Mouse (Mus musculus): ENCODE data around the gene Polr2g. TPM values are rescaled to one million over a fixed set of nuclear protein-coding genes. Genes with fewer than 3 reads are reported as not detected.

Gene Polr2g
- 35.0 TPM for polyA plus RNA-seq (2014; fragmentation: Illumina TruSeq; extraction: RNeasy Lipid Tissue Mini Kit (QIAGEN cat#74804); ENCODE audit: low read depth, low replicate concordance)

DNA sequence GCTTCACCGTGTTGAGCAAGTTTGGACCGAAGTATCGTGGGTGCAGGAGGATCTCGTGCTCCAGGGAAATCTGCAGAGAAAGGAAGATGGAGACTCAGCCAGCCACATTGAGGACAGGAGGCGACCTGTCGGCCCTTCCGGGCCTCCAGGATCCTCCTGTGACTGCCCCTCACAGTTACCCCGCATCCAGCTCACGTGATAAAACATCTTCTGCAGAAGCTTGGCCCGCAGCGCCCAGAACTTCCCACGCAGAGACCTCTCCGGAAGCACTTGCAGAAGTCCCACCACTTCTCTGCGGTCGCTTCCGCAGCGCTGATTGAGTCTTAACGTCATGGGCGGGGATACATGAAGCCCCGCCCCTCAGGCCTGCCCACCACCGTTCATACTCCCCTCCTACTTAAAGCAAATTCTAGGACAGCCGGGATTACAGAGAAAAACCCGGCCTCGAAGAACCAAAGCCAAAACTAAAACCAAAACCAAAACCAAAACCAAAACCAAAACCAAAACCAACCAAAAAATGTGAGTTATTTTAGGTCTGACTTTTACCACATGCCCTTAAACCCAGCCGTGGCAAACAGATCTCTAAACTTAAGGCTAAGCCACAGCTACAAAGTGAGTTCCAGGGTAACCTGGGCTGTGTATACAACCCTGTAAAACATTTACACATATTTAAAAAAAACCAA, at the start of gene Polr2g:
Polr2g (minus strand) TSS at position 314 of the 683 bp plus-strand sequence.

DNA sequence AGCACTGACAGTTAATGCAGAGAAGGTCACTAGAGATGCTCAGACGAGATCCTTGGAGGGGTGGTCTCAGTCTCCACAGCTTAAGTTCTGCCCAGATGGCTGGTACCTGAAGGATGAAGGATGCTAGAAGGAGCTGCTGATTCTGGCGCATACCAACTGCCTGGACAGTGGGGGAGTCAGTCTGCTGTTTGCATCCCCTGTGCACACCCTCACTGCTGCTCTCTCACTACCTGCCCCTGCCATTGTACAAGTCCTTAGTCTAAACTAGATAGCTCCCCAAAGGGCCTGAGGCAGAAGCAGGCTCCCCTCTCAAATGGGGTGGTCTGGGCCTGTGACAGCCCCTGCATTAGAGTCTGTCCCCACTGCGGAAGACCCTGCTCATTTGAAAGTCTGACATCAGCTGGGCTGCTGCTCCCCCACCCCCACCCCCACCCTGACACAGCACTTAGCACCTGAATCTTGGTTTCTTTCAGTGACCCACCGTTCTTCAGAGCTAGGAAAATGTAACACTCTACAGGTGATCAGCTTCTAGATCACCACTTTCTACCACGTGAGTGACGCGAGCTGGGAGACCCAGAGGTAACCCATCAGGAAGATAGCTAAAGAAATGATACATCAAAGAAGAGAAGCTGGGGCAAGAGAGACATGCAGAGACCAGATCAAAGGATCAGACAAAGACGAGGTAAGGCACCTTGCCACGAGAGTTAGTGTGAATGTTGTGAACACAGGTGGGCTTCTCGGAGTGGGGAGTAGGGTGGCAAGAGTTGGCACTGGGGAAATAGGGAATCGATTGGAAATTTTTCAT, 40.9 kb upstream of the Polr2g start, which contains the start of gene Gng3:
Gng3 (minus strand) TSS at position 92 of the 805 bp plus-strand sequence.

DNA sequence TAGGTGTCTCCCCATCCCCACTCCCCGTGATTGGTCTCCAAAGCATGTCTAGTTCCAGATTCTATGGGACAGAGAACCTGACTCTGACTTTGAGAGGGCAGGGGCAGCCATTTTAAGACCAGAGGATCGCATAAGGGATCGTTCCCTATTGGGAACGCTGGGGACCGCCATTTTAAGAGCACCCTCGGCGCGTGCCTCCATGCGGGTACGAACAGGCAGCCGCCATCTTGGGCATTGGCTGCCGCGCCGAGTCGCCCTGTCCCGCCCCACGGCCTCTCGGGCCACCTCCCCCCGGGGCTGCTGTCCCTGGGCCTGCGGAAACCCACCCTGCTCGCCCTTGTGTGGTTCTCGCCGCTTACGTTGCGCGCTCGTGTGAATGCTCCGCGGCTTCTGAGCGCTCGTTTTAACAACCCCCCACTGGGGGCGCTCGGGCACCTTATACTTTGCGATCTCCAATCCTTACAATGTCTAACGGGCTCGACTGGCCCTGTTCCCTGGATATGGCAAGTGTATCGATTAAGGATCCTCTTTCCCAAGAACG, 38.9 kb upstream of the Polr2g start, which contains the start of gene Bscl2:
Bscl2 (plus strand) TSS at position 217 of the 541 bp plus-strand sequence.

DNA sequence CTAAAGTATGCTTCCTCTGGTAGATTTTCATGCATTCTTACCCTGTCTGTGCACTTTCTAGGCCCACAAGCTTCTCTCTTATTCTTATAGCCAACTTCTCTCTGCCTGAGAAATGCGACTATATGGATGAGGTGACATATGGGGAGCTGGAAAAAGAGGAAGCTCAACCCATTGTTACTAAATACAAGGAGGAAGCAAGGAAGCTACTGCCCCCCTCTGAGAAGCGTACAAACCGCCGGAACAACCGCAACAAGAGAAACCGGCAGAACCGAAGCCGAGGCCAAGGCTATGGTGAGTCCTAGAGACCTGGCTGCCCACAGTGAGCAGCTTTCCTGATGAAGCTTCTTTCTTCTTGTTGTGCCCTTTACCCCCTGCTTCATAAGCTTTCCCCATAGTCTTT, 31.3 kb upstream of the Polr2g start, which contains the start of gene AC129217.1:
AC129217.1 (plus strand) TSS at position 114 of the 400 bp plus-strand sequence.

DNA sequence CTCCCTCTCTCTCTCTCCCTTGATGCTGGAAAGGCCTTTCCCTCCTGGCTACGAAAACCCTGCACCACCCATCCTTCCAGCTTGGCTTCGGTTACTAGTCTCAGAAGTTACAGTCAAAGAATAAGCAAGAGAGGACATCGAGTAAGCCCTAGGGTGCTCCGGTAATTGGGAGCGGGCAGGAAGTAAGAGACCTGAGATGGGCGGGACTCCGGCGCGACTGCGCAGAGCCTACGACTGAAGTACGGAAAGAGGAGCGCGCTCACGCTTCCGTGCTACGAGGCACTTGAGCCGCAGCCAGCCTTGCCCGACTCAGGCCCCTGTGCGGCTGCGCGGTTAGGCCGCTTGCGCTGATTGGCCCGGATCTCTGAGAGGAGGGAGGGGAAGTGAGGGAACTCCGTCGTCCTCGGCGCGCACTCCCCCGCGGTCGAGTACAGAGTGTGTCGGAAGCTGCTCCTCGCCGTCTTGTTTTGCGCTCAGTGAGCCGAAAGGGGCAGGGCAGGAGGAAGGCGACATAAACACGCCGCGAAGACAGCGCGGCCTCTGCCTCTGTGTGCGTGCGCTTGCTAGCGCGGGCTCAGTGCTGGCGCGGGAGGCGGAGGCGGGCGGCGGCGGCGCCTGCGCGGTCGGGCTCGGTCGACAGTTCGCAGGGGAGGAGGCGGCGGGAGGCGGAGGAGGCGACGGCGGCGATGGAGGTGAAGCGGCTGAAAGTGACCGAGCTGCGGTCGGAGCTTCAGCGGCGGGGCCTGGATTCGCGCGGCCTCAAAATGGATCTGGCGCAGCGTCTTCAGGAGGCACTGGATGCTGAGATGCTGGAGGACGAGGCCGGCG, 21.4 kb upstream of the Polr2g start, which contains the start of gene Hnrnpul2:
Hnrnpul2 (plus strand) TSS at position 415 of the 828 bp plus-strand sequence.

DNA sequence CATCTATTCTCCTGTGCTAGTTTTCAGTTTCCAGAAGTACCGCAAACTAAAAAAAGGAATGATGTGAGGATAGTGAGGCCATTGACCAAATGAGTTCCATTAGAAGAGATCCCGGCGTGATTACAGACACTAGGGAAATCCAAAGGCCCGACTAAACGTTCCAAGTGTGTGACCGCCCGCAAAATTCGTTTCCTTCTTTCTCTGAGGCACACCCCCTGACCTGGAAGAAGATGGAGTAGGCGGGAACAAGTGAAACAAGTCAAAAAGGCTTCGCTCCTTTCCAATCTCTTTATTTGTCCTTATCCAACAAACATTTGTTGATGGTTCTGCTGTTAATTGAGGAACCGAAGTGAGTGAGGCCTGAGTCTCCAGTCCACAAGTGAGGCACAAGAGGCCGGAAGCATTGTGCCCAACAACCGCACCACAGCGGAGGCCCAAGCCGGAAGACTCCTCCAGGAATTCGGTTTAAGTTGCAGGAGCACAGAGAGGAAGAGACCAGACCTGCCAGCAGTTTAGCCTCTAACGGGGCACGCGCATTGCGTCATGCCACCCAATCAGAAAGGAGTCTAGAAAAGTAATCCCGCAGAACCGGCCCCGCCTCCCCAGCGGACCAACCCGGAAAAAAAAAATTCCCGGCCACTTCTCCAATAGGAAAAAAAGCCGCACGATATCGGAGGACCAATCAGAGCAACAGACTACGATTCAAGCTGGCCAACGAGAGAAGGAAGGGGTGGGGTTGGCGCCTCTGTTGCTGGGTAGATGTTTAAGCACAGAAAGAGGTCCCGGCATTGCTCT, 20.6 kb upstream of the Polr2g start, which contains the start of gene Ttc9c:
Ttc9c (minus strand) TSS at position 533 of the 795 bp plus-strand sequence.

DNA sequence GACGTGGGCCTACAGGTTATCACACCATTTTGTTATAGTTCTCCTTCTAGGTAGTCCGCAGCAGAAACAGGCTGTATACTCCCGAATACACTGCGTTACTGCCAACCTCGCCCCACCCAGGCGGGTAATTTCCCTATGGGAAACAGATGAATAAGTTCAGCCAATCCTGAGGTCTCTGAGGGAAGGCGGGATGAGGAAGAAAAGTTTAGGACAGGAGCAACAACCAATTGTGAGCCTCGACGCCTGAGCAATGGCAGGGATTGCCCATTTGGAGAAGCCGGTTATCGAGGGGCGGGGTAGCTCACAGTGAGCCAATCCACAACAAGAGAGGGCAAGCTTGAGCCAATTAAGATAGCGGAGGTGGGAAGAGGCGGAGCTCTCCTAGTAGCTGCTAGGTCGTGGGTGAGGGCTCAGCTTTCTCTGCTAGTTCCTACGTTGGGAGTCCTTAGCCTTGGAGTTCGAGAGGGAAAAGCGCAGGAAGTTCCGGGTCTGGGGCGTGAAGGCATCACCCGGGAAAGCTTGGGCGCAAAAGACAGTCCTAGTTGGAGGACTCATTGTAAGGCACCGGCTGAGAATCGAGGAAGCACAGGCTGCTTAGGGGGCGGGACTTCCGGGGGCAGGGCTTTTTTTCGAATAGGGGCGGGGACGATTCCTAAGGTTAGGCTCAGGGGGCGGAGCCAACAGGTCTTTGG, 3.9 kb upstream of the Polr2g start, which contains the start of gene Zbtb3:
Zbtb3 (plus strand) TSS at position 426 of the 692 bp plus-strand sequence.

DNA sequence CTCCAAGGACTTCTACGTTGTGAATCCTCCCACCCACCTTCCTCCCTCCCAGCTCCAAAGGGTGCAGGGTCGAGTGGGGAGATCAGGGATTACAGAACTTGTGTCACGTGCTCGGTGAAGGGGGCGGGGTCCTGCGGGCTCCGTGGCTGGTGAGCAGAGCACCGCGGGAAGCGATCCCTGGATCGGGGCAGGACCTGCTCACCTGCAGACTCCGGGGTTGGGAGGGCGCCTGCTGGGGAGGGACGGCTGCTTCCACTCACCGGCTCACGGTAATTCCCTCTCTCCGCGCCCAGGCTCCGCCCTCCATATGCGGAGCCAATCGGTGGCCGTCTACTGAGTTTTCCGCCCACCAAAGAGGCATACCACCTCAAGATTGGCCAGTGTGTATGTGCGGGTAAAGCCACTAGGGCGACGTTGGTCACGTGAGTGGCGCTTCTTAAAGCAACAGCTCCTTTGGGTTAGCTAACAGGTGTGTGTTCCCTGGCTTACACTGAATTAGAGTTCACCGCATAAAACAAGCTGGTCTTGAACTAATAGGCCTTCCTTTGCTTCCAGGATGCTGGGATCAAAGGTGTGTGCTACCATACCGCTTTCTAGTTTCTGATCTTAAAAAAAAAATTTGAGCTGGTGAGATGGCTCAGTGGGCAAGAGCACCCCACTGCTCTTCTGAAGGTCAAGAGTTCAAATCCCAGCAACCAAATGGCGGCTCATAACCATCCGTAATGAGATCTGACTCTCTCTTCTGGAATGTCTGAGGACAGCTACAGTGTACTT, 12.2 kb downstream of the Polr2g start, which contains the start of gene Taf6l:
Taf6l (minus strand) TSS at position 410 of the 774 bp plus-strand sequence.

DNA sequence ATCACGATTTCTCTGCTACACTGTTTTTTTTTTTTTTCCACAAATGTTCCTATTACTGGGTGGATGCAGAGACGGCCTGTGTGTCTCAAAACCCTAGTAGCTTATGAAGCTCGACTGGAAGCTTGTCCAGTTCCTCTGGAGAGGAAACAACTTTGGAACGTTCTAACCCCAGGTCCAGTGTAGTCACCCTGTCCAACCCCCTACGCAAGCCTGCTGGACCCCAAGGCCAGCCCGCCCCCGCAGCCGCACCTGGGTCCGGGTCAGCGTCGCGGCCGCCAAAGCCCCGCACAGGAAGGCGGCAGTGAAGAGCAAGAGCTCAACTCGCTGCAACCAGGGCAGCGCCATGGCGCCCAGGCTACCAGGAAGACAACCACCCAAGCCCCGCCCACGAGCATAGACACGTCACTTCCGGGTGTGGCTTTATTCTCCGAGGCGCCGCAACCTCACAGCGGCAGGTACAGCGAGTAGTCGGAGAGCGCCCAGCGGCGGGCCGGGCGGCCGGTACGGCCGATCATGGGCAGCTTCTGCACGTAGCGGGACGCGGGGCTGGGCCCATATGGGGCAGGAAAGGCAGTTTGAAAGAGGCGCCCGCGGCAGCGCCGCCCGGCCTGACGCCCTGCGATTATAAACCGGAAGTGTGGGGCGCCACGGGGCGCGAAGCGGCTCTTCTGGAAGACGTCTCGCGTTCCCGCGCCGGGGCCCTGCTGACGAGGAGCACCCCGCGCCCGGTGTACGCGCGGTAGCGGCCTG, 24.1 kb downstream of the Polr2g start, which contains the start of gene Tmem179b:
Tmem179b (minus strand) TSS at position 382 of the 750 bp plus-strand sequence.

DNA sequence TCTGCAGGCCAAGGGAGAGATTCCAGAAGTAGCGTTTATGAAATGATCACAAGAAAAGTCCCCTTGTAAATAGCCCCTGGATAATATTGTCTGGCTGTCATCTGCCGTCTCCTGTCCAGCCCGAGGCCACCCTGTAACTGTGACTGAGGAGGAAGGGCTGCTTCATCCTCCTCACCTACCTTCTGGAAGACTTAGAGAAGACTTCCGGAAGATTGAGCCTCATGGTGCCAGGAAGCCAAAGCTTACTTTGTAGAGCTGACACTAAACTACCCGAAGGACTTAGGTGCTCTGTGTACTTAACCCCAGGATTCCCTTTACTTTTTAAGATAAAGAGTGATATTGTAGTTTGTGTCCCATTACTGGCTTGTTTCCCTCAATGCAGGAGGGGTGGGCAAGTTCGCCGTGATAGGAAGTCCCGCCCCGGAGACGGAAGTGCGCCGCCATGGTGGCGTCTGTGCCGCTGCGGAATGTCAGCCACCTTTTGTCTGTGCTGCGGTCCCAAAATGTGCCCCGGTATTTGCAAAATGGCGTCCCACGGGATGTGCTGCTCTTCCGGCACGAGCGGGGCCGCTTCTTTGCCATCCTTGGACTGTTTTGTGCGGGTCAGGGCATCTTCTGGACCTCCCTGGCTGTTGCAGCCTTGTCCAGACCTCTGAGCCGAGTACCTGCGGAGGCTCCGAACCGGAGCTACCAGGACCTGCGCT, 27.7 kb downstream of the Polr2g start, which contains the start of gene Tmem223:
Tmem223 (plus strand) TSS at position 430 of the 704 bp plus-strand sequence.

DNA sequence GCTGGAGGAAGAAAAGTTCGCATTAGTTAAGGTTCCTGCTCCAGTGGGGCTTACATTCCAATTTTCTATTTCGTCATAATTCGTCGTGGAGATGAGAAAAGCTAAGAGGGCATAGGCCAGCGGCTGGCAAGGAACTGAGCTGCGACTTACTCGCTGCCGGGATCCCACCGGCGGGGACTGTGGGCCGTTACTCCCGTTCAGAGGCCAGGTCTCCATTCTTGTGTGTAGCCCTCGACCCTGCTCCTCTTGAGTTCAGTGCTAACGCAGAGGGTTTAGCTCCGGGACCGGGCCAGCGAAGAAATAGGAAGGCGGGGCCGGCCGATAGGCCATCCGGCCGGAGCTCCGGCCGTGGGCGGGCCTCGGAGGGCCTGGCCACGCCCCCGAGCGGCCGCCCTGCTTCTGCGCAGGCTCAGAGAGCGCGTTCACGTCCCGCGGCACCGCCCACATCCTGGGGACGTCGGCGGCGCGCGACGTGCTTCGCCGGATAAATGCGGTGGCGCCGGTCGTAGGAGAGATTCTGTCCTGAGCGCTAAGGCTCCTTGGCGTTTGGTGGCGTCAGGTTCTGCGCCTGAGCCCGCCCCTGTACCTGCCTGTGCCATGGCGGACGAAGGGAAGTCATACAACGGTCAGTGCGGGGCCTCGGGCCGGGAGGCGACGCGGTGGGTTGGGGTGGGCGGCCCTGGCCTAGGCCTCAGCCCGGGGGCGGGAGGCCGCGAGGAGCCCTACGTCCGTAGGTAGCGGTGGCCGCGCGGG, 41.6 kb downstream of the Polr2g start, which contains the start of gene Nxf1:
Nxf1 (plus strand) TSS at position 439 of the 753 bp plus-strand sequence.

Other genes starting within 250 kb of the Polr2g start
- not detected for gene Slc22a8, start 207.3 kb downstream of the Polr2g start, polyA plus RNA-seq (2014; fragmentation: Illumina TruSeq; extraction: RNeasy Lipid Tissue Mini Kit (QIAGEN cat#74804); ENCODE audit: low read depth, low replicate concordance)
- gene Slc22a6, start 180.5 kb downstream of the Polr2g start, polyA plus RNA-seq (2014; fragmentation: Illumina TruSeq; extraction: RNeasy Lipid Tissue Mini Kit (QIAGEN cat#74804); ENCODE audit: low read depth, low replicate concordance): not detected
- gene Chrm1, start 134.8 kb downstream of the Polr2g start, polyA plus RNA-seq (2014; fragmentation: Illumina TruSeq; extraction: RNeasy Lipid Tissue Mini Kit (QIAGEN cat#74804); ENCODE audit: low read depth, low replicate concordance): 0.79 TPM
- 38.6 TPM for gene Slc3a2, start 75.2 kb downstream of the Polr2g start, polyA plus RNA-seq (2014; fragmentation: Illumina TruSeq; extraction: RNeasy Lipid Tissue Mini Kit (QIAGEN cat#74804); ENCODE audit: low read depth, low replicate concordance)
- gene Wdr74, start 62.8 kb downstream of the Polr2g start, polyA plus RNA-seq (2014; fragmentation: Illumina TruSeq; extraction: RNeasy Lipid Tissue Mini Kit (QIAGEN cat#74804); ENCODE audit: low read depth, low replicate concordance): 12.7 TPM
- not detected for gene 1700092M07Rik, start 57.9 kb downstream of the Polr2g start, polyA plus RNA-seq (2014; fragmentation: Illumina TruSeq; extraction: RNeasy Lipid Tissue Mini Kit (QIAGEN cat#74804); ENCODE audit: low read depth, low replicate concordance)
- 112 TPM for gene Stx5a, start 57.2 kb downstream of the Polr2g start, polyA plus RNA-seq (2014; fragmentation: Illumina TruSeq; extraction: RNeasy Lipid Tissue Mini Kit (QIAGEN cat#74804); ENCODE audit: low read depth, low replicate concordance)
- 92.5 TPM for gene Nxf1, start 41.5 kb downstream of the Polr2g start, polyA plus RNA-seq (2014; fragmentation: Illumina TruSeq; extraction: RNeasy Lipid Tissue Mini Kit (QIAGEN cat#74804); ENCODE audit: low read depth, low replicate concordance)
- gene Tmem223, start 27.6 kb downstream of the Polr2g start, polyA plus RNA-seq (2014; fragmentation: Illumina TruSeq; extraction: RNeasy Lipid Tissue Mini Kit (QIAGEN cat#74804); ENCODE audit: low read depth, low replicate concordance): 17.2 TPM
- gene Tmem179b, start 24.1 kb downstream of the Polr2g start, polyA plus RNA-seq (2014; fragmentation: Illumina TruSeq; extraction: RNeasy Lipid Tissue Mini Kit (QIAGEN cat#74804); ENCODE audit: low read depth, low replicate concordance): 30.6 TPM
- gene Taf6l, start 12.2 kb downstream of the Polr2g start, polyA plus RNA-seq (2014; fragmentation: Illumina TruSeq; extraction: RNeasy Lipid Tissue Mini Kit (QIAGEN cat#74804); ENCODE audit: low read depth, low replicate concordance): not detected
- gene Zbtb3, start 4.0 kb upstream of the Polr2g start, polyA plus RNA-seq (2014; fragmentation: Illumina TruSeq; extraction: RNeasy Lipid Tissue Mini Kit (QIAGEN cat#74804); ENCODE audit: low read depth, low replicate concordance): not detected
- 112 TPM for gene Ttc9c, start 20.8 kb upstream of the Polr2g start, polyA plus RNA-seq (2014; fragmentation: Illumina TruSeq; extraction: RNeasy Lipid Tissue Mini Kit (QIAGEN cat#74804); ENCODE audit: low read depth, low replicate concordance)
- 195 TPM for gene Hnrnpul2, start 21.4 kb upstream of the Polr2g start, polyA plus RNA-seq (2014; fragmentation: Illumina TruSeq; extraction: RNeasy Lipid Tissue Mini Kit (QIAGEN cat#74804); ENCODE audit: low read depth, low replicate concordance)
- gene AC129217.1, start 31.2 kb upstream of the Polr2g start, polyA plus RNA-seq (2014; fragmentation: Illumina TruSeq; extraction: RNeasy Lipid Tissue Mini Kit (QIAGEN cat#74804); ENCODE audit: low read depth, low replicate concordance): not detected
- 8.5 TPM for gene Bscl2, start 38.9 kb upstream of the Polr2g start, polyA plus RNA-seq (2014; fragmentation: Illumina TruSeq; extraction: RNeasy Lipid Tissue Mini Kit (QIAGEN cat#74804); ENCODE audit: low read depth, low replicate concordance)
- gene Gng3, start 40.6 kb upstream of the Polr2g start, polyA plus RNA-seq (2014; fragmentation: Illumina TruSeq; extraction: RNeasy Lipid Tissue Mini Kit (QIAGEN cat#74804); ENCODE audit: low read depth, low replicate concordance): 0.69 TPM
- gene Lrrn4cl, start 52.2 kb upstream of the Polr2g start, polyA plus RNA-seq (2014; fragmentation: Illumina TruSeq; extraction: RNeasy Lipid Tissue Mini Kit (QIAGEN cat#74804); ENCODE audit: low read depth, low replicate concordance): 3.7 TPM
- gene Ubxn1, start 72.9 kb upstream of the Polr2g start, polyA plus RNA-seq (2014; fragmentation: Illumina TruSeq; extraction: RNeasy Lipid Tissue Mini Kit (QIAGEN cat#74804); ENCODE audit: low read depth, low replicate concordance): 17.3 TPM
- gene Uqcc3, start 82.3 kb upstream of the Polr2g start, polyA plus RNA-seq (2014; fragmentation: Illumina TruSeq; extraction: RNeasy Lipid Tissue Mini Kit (QIAGEN cat#74804); ENCODE audit: low read depth, low replicate concordance): 2.2 TPM
- 37.9 TPM for gene Lbhd1, start 85.2 kb upstream of the Polr2g start, polyA plus RNA-seq (2014; fragmentation: Illumina TruSeq; extraction: RNeasy Lipid Tissue Mini Kit (QIAGEN cat#74804); ENCODE audit: low read depth, low replicate concordance)
- not detected for gene Gm49403, start 85.4 kb upstream of the Polr2g start, polyA plus RNA-seq (2014; fragmentation: Illumina TruSeq; extraction: RNeasy Lipid Tissue Mini Kit (QIAGEN cat#74804); ENCODE audit: low read depth, low replicate concordance)
- gene 1810009A15Rik, start 90.3 kb upstream of the Polr2g start, polyA plus RNA-seq (2014; fragmentation: Illumina TruSeq; extraction: RNeasy Lipid Tissue Mini Kit (QIAGEN cat#74804); ENCODE audit: low read depth, low replicate concordance): 12.0 TPM
- gene Gm49416, start 90.3 kb upstream of the Polr2g start, polyA plus RNA-seq (2014; fragmentation: Illumina TruSeq; extraction: RNeasy Lipid Tissue Mini Kit (QIAGEN cat#74804); ENCODE audit: low read depth, low replicate concordance): not detected
- 0.44 TPM for gene Ints5, start 94.4 kb upstream of the Polr2g start, polyA plus RNA-seq (2014; fragmentation: Illumina TruSeq; extraction: RNeasy Lipid Tissue Mini Kit (QIAGEN cat#74804); ENCODE audit: low read depth, low replicate concordance)
- 76.6 TPM for gene Ganab, start 99.5 kb upstream of the Polr2g start, polyA plus RNA-seq (2014; fragmentation: Illumina TruSeq; extraction: RNeasy Lipid Tissue Mini Kit (QIAGEN cat#74804); ENCODE audit: low read depth, low replicate concordance)
- gene B3gat3, start 121.8 kb upstream of the Polr2g start, polyA plus RNA-seq (2014; fragmentation: Illumina TruSeq; extraction: RNeasy Lipid Tissue Mini Kit (QIAGEN cat#74804); ENCODE audit: low read depth, low replicate concordance): 28.4 TPM
- not detected for gene Rom1, start 130.8 kb upstream of the Polr2g start, polyA plus RNA-seq (2014; fragmentation: Illumina TruSeq; extraction: RNeasy Lipid Tissue Mini Kit (QIAGEN cat#74804); ENCODE audit: low read depth, low replicate concordance)
- gene Eml3, start 131.0 kb upstream of the Polr2g start, polyA plus RNA-seq (2014; fragmentation: Illumina TruSeq; extraction: RNeasy Lipid Tissue Mini Kit (QIAGEN cat#74804); ENCODE audit: low read depth, low replicate concordance): 5.4 TPM
- 73.4 TPM for gene Mta2, start 143.3 kb upstream of the Polr2g start, polyA plus RNA-seq (2014; fragmentation: Illumina TruSeq; extraction: RNeasy Lipid Tissue Mini Kit (QIAGEN cat#74804); ENCODE audit: low read depth, low replicate concordance)
- gene Tut1, start 155.3 kb upstream of the Polr2g start, polyA plus RNA-seq (2014; fragmentation: Illumina TruSeq; extraction: RNeasy Lipid Tissue Mini Kit (QIAGEN cat#74804); ENCODE audit: low read depth, low replicate concordance): 2.4 TPM
- gene Eef1g, start 168.5 kb upstream of the Polr2g start, polyA plus RNA-seq (2014; fragmentation: Illumina TruSeq; extraction: RNeasy Lipid Tissue Mini Kit (QIAGEN cat#74804); ENCODE audit: low read depth, low replicate concordance): 81.4 TPM
- 158 TPM for gene Ahnak, start 190.7 kb upstream of the Polr2g start, polyA plus RNA-seq (2014; fragmentation: Illumina TruSeq; extraction: RNeasy Lipid Tissue Mini Kit (QIAGEN cat#74804); ENCODE audit: low read depth, low replicate concordance)